Mouse (Mus musculus) CD4-positive helper T cell, adult 2 months (primary cell): ENCODE measurements around the gene Olfr195.
"Not testable (repeated sequence)": the region's sequence is repeated elsewhere in the genome, so short reads cannot be mapped to it uniquely, and the experiment has no call there.

Experiments
- DNase-seq: peaks from one replicate; pipeline ENCODE4 v3.0.0-alpha.2; 2012; ENCODE audit warnings: low read depth, missing footprints, low spot score

Olfr195 gene

DNA sequence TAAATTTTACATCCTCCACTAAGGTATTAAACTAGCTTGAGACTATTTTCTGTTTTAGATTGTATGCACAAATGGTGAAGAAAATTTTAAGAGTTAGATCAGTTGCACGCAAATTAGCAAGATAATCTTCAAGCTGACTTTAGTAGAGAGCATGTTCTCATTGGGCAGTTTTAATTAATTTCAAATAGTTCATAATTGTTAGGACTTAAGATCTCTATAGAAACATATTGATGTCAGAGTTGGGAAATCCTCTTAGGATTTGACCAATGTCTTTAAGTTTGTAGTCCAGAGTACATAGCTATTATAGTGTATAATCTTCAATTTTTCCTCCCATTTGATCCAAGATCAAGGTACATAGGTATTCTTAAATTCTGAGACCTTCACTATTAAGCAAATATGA, at the start of gene Olfr195:
Olfr195 (plus strand) TSS at position 301 of the 400 bp plus-strand sequence.
- no peak for DNase-seq

DNA sequence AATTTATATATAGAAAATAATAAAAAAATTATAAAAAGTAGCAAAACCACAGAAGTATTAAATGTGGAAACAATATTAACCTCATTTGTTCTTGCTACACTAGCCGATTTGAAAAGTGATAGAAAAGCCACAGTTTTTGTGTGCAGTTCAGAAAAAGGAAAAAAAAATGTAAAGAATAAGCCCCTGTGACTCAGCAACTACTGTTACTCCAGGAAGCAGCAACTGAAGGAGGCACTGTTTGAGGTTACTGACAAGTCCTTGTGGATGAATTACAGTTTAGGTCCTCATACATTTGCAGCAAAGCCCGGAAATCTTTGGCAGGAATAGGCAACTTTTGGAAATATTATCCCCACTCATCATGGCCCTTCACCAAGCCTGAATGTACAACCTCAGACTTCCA, 41.5 kb upstream of the Olfr195 start:
- no peak for DNase-seq

DNA sequence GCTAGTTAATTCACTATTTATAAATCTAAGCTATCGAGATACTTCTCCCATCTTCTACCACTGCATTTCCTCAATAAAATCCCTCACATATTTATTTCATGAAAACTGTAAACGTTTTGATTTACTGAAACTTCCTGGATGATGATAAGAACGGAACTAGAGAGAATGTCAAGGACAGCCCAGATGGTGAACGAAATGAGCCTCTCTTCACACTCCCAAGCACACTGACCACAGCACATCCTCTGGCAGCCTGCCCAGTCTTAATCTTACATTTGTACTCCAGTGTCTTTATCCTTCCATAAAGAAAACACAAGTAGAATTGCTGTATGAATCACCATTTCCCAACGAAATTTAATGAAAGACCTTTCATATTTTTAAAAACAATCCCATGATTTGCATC, 38.3 kb upstream of the Olfr195 start:
- not testable (repeated sequence) for DNase-seq

DNA sequence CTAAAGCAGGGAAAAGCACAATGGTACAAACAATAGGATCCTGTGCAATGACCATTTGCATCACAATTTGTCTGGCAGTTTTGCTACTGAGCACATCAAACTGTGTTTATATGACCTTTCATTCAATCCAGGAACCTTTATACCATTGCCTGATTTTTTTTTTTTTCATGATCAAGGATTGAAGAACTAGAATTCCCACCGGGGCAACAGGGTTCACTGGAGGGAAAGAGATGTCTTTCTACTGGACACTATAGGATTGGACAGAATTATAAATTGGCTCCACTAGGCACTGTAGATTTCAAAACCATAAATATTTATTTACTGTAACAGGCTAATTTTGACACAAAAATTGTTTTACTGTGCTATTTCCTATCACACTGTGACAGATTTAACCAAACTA, 35.1 kb upstream of the Olfr195 start, which contains the start of gene Olfr193:
Olfr193 (minus strand) TSS at position 101 of the 400 bp plus-strand sequence.
- no peak for DNase-seq

DNA sequence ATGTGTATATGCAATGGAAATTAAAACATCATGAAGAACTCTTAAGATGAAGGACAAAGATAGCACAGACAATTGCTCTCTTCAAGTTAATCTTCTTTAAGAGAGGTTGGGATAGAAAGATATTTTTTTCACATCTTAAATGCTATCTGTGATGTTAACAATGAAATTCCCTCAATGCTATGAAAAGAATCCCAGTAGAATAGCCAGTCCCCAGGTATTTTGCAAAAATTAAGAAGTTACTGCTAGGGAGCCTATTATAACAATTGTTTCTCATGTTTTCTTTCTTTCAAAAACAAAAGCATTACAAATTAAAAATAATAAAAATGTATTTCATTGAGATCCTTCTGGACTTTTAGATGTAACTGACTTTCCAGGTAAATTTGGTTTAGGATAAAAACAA, 25.9 kb upstream of the Olfr195 start, which contains the start of gene Olfr194:
Olfr194 (minus strand) TSS at position 101 of the 400 bp plus-strand sequence.
- no peak for DNase-seq

DNA sequence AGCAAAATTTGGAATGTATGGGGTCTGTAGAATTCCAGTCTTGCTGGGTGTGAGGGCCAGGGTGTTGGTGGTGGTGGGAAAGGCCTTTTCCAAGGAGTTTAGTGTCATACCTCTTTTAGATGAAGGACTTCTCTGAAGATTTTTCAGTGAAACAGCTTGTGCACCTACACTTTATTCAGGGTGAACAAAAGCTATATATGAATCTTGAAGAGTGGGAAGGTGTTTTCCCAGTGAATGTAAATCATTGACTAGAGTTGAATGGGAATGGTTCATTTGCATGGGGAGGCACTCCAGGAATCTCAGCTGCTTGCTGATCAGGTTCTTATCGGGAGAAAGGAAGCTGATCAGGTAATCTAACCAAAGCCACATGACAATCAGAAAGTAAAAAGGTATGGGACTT, 16.1 kb upstream of the Olfr195 start:
- DNase-seq, result no peak

- DNase-seq, result no peak
These were observed 5.7 kb upstream of the Olfr195 start for GRCm38 (mm10) chr16:59141105-59141504.

- no peak for DNase-seq
These were observed 5.2 kb downstream of the Olfr195 start for GRCm38 (mm10) chr16:59151996-59152395.

- DNase-seq, result no peak
These were observed 23.5 kb downstream of the Olfr195 start, which contains the start of gene Olfr196 for GRCm38 (mm10) chr16:59170354-59170753. Olfr196 (minus strand) TSS chr16:59170454.
